Mouse (Mus musculus) megakaryocyte progenitor cell, adult 5-6 weeks (primary cell): ENCODE results near the gene Nfatc2ip. TPM values are rescaled to one million over a fixed set of nuclear protein-coding genes. Genes with fewer than 3 reads are reported as not detected.

Experiments
- ATAC-seq: replicated peaks from 2 replicates; pipeline ENCODE4 v1.8.0; 2016; ENCODE audit warnings: mild to moderate bottlenecking, moderate TSS enrichment, inconsistent platforms; ENCODE audit not compliant: poor library complexity
- total RNA-seq, 2 experiments: library from RNA; stranded (forward) in 1 of 2; stranded (reverse) in 1 of 2; fragments of 157-497, 149-512 nt in 1 of 2; fragments of 200-1000 nt in 1 of 2; gene quantifications; 2 replicates each; pipeline versions ENCODE4 v1.2.3 to v1.2.4; 2015 to 2017

Gene Nfatc2ip
- total RNA-seq, 2 experiments from 2014 or later = 12.2 to 14.9 TPM

DNA sequence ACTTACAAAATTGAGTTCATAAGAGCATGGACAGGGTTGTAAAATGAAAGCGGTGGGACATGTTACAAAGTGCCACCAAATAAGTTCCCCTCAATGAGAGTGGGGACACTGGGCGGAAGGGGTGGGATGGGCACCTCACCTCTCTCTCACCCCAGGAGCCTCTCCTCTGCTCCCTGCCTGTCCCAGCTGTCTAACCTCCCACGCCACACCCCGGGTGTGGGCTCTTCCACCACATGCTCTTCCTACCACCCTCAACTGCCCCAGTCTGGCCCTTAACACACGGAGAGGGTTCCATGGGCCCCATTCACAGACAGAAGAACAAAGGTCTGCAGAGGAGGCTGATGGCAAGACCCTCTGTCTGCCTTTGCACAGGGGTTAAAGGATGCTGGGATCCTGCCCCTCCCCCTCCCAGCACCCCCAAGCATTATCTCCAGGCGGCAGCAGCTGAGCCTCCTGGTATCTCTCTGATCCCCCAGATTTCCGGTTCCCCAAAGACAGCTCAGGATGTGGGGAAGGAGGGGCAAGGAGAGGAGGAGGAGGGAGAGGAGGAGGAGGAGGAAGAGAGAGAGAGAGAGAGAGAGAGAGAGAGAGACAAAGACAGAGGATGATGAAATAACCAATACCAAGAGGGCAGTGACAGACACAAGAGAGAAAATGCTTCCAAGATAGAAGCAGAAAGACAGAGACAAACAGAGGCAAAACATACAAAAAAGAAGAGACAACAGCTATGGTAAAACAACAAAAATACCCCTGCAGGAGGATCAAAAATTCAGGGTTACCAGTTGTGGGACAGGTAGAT, 39.5 kb downstream of the Nfatc2ip start:
- ATAC-seq = peak; percentile 63

DNA sequence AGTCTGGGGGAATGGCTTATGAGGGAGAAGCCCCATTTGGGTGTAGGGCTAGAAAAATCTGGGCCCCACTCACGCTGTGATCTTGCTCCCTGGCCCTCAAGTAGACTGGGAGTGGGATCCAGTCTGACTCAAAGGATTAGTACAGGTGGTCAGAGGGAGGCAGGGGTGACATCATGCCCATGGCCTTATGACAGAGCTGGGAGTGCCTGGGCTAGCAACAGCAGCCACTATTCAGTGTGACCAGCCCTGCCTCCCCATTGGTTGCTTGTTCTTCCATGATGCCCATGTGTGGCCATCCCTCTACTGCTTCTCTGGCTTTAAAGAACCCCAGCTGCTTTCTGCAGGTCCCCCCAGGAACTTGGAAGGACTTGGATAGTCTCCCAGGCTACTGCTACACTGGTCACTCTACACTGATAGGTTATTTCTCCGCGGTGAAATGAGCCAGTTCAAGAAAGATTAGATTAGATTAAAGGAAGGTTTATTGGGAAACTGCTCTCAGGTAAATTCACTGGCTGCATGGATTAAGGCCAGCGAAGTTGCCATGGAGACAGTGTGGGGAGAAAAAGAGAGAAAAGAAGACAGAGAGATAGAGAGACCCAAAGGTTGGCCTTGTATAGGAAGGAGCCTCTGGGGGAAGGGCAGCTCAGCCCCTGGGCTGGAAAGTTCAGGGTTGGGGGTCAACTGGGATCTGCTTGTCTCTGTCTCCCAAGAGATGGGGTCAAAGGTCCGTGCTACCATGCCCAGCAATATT, 40.5 kb downstream of the Nfatc2ip start:
- no peak for ATAC-seq

DNA sequence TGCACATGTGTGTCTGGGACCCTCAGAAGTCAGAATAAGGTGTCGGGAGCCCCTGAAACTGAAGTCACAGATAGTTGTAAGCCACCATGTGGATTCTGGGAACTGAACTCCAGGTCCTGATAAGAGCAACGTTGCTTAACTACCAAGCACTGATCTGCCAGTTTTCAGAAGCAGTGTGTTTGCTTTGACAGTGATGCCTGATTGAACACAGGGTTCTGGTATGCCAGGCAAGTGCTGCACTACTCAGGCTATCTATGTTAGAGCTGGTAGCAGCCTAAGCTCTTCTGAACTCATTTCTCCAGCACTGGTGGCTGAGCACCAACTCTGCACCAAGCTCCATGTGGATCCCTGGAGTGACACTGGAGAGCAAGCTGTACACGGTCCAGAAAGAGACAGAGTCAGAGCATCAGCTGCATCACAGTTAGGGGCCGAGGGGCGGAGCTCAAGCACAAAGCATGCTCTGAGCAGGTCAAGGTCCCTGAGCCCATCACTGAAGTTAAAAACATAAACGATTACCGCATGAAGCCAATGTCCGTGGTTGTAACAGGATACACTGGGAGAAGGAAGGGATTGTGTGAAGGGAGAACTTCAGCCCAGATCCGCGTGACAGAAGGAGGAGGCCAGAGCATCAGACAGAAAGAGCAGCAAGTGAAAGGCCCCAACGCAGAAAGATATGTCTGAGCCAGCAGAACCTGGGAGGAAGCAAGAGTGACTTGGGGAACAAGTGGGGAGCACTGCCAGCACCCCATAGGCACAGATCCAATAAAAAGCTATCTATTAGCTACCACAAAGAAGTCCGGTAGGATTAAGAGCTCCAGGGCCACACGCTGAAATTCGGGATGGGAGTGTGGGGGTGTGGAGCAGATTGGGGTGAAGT, 41.6 kb downstream of the Nfatc2ip start:
- ATAC-seq = 0 out of 2 replicates have a peak, but pooled peaks have one; percentile 17

DNA sequence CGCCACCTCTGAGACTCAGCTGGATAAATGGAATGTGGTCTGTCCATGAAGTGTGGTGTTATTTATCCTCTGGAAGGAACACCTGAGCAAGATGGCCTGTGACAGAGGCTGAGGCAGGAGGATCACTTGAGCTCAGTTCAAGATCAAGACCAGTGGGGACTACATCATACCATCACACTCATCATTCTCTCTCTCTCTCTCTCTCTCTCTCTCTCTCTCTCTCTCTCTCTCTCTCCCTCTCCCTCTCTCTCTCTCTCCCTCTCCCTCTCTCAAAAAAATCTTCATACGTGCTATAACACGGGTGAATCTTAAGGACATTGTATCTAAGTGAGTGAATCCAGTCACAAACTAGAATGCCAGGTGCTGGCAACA, 42.6 kb downstream of the Nfatc2ip start:
- ATAC-seq = no peak

DNA sequence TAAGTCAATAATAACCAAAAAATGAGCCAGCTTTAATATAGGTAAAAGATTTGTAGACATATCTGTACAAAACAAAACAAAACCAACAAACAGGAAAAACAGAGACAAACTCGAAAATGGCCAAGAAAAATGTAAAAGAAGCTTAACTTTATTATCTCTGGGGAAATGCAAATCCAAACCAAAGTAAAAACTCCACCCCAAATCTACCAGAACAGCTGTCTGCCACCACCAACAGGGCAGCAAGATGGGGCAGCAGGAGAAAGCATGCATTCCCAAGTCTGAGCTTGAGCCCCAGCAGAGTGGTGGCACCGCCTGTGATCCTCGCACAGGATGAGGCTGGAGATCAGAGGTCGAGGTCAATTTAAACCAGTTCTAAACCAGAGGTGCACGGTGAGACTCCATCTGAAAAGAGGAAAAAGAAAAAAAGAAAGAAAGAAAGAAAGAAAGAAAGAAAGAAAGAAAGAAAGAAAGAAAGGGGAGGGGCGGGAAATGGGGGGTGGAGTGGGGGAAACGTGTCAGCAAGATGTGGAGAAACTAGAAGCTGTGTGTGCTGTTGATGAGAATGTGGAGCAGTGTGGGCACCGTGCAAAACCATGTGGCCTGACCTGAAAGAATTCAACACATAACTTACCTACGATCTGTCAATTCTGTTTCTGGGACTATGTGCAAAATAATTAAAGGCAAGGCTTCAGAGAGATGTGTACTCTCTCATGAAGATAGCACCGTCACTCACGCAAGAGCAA, 43.1 kb downstream of the Nfatc2ip start:
- no peak for ATAC-seq

- ATAC-seq = no peak
Measured at GRCm38 (mm10) chr7:126351419-126351951, 45.1 kb downstream of the Nfatc2ip start.

GRCm38 (mm10) chr7:126350748-126351418, 45.7 kb downstream of the Nfatc2ip start:
- ATAC-seq = no peak

DNA sequence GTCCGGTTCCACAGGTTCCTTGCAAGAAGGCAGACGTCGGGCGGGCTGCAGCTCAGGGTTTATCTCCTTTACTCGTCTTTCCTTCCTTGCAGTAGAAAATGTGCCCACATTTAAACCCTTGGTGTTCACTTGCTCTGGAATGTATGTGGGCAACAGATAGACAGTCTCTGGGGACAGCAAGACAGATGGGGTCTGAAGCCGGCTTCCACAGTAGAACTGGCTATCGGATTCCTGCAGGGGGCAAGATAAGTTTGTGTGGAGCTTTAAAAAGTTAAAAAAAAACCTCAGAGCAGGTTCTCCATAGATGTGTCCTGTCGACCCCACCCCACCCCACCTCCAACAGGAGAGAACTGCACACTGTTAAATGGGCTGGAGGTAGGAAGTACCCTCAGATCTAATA, 48.2 kb downstream of the Nfatc2ip start:
- ATAC-seq = peak; percentile 92

DNA sequence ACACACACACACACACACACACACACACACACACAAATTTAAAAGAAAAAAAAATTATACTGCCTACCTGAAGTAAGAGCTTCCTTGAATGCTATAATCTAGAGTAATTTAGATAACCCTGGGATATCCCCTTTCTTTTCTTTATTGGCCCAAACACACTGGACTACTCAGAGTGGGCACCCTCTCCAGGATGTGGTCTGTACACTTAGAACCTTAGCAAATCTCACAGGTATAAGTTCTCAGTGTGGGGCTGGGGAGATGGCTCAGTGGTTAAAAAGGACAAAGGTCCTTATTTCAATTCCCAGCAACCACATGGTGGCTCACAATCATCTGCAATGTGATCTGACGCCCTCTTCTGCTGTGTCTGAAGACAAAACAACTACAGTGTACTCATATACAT, 49.4 kb downstream of the Nfatc2ip start:
- ATAC-seq = no peak

DNA sequence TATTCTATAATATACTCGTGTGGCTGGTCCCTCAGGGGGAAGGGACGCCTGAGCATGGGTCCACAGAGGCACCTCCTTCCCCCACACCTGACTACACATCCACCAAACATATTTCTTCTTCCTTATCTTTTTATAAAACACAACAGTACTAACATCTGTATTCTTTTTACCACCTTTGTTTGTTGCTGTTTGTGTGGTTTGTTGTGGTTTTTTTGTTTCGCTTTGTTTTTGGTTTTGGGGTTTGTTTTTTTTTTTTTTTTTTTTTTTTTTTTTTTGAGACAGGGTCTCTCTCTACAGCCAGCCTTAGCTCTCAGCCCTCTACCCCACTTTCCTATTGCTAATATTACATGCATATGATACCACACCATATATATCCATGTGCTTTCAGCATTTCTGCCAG, 50.6 kb downstream of the Nfatc2ip start:
- no peak for ATAC-seq

DNA sequence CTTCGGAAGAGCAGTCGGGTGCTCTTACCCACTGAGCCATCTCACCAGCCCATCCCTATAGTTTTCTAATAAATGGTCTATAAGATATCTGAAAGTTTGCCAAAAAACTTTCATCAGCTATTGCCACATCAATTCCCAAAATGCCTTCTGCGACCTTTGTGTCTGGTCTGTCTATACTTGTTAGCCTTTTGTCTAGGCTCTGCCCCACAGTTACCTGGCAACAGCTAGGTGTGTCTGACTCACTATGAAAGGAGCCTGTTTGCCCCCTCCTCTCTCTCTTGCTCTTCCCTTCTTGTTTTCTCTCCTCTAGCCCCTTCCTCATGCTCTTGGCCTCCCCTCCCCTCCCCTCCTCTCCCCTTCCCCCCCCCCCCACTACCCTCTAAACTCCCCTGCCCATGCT, 51.0 kb downstream of the Nfatc2ip start:
- no peak for ATAC-seq

DNA sequence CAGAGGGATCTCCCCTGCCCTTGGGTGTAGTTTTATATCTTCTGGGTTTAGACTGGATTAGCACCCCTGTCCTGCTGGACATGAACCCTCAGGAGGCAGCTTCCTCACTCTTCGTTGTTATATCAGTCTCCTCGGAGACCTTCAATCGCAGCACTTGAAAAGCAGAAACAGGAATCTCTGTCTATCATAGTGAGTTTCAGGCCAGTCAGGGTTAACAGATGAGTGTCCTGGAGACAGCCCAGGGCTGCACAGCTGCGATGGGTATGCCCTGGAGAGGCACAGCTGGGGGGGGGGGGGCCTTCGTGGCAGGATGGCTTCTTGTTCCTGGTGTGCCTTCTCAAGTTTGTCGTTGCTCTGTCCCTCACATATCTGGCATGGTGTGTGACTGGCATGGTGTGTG, 55.6 kb downstream of the Nfatc2ip start:
- no peak for ATAC-seq

- ATAC-seq = no peak
Measured at GRCm38 (mm10) chr7:126340206-126340618, 56.3 kb downstream of the Nfatc2ip start.

DNA sequence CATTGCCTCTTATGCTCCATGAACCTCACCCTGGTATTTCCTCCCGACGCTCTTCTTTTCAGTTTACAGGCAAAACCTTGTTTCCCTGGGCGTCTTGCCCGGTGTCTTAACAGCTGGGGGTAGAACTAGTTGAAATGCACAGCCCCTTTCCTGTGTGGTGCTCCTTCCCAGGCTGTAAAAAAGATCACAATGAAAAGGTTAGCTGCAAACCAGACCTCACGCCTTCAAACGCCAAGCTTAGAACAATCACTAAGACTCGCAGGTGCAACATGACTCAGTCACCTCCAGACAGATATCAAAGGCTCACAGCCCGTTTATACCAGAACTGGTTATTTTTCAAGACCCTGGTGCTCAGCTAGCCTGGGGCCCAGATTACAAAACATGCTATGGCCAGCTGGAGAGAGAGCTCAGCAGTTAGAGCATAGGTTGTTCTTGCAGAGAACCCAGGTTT, 57.0 kb downstream of the Nfatc2ip start:
- ATAC-seq = no peak

GRCm38 (mm10) chr7:126338906-126339305, 57.6 kb downstream of the Nfatc2ip start:
- no peak for ATAC-seq

DNA sequence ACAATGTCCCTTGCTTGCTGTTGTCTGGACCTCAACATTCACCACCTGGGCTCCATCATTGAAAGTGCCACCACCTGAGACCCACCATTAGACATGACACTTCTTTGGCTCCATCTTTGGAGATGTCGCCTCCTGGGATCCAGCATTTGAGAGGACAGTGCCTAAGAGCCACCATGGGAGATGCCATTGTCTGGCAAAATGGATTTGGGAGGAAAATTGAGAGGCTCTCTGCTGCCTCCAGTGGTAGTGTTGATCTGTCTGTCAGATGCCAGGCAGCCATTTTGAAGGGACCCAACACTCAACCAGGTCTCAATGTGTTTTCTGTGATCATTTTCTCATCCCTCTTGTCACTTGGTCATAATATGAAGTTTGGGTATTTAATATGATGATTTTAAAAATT, 61.0 kb downstream of the Nfatc2ip start:
- peak; percentile 65 for ATAC-seq
